Mouse (Mus musculus): Measurements from ENCODE around the gene Tnfaip8l1. TPM values are rescaled to one million over a fixed set of nuclear protein-coding genes. Genes with fewer than 3 reads are reported as not detected.
A peak's percentile ranks its signal among the peaks of the same experiment; 100 is the strongest.

Gene Tnfaip8l1
- polyA plus RNA-seq (2014; fragmentation: Nextera tagmentation; extraction: Ambion mirVana): 12.1 and 12.7 TPM in 2 replicates

DNA sequence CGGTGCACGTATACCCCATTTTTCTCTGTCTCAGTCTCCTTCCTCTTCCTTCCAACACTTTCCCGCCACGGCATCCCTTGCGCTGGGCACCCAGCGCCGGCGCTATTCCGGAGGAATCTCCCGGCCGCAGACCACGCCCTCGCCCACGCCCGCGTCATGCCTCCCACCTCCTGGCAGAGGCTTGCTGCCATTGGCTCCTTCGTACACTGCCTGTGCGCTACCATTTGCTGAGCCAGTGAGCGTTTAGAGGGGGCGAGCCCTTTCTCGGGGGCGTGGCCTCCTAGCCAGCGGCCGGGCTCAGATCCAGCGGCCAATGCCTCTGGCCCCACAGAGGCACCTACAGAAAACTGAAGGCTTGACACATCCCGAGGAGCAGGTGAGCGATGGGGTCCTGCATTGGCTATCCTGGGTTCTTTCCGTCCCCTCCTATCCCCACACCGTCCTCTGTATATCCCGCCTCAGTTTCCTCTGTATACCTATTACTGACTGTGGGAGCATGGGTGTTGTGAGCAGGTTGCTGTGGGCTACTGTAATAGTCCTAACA, at the start of gene Tnfaip8l1:
Gene Tnfaip8l1, plus strand, starts transcription at position 247 of the 544 bp plus-strand sequence.
- WGBS: under 1% methylated on average over 30 of the region's 30 CpGs
- Histone ChIP-seq H3K27me3 (ENCODE audit: control insufficient read depth, insufficient read depth, low read length) (no peaks in the 10 kb centered on the region), H3K27ac (replicated peaks; ENCODE audit: low read depth, low read length) (no peak within 1 kb of the TSS), H3K36me3 (replicated peaks; ENCODE audit: control insufficient read depth, insufficient read depth, low read depth, low read length) (no peaks in the 10 kb centered on the region), H3K9me3 (replicated peaks; ENCODE audit: control insufficient read depth, low read length) (no peaks in the 10 kb centered on the region), H3K9ac (replicated peaks; ENCODE audit: low read length) (peak within 1 kb of the TSS; percentile 48), H3K4me3 (ENCODE audit: low read depth, low read length) (peak within 1 kb of the TSS; percentile 47), H3K4me1 (ENCODE audit: control insufficient read depth, insufficient read depth, low read length) (no peaks in the 10 kb centered on the region), H3K4me2 (ENCODE audit: low read depth, low read length) (peak within 1 kb of the TSS; percentile 81)
- peak; percentile 98 for ATAC-seq (replicated peaks; ENCODE audit: insufficient number of reproducible peaks, low FRiP score, low TSS enrichment, low read depth)
- DNase-seq (ENCODE audit: low spot score): peak; percentile 95

DNA sequence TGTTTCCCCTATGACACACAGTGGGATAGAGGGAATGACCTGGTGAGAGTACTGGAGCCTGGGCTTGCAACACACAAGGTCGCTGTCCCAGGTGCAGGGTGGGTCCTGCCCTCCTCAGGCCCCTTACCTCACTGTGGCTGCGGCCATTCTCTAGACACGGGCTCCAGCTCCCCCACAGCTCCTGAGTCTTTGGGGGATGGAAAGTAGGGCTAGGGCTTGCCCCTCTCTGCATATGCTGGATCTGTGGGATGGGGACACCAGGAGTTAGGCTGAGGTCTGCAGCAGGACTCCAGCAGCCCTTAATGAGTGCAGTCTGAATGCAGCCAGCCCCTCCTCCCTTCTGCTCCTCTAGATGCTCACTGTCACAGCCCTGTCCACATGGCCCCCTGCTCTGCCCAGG, 49.5 kb upstream of the Tnfaip8l1 start:
- DNase-seq (ENCODE audit: low spot score): no peak
- Histone ChIP-seq H3K27me3 (ENCODE audit: control insufficient read depth, insufficient read depth, low read length) (no peaks in the 10 kb centered on the region), H3K4me3 (ENCODE audit: low read depth, low read length) (no peak overlapping the region), H3K36me3 (replicated peaks; ENCODE audit: control insufficient read depth, insufficient read depth, low read depth, low read length) (no peaks in the 10 kb centered on the region), H3K4me1 (ENCODE audit: control insufficient read depth, insufficient read depth, low read length) (no peaks in the 10 kb centered on the region), H3K27ac (replicated peaks; ENCODE audit: low read depth, low read length) (no peak overlapping the region), H3K9me3 (replicated peaks; ENCODE audit: control insufficient read depth, low read length) (no peaks in the 10 kb centered on the region), H3K9ac (replicated peaks; ENCODE audit: low read length) (no peak overlapping the region), H3K4me2 (ENCODE audit: low read depth, low read length) (no peak overlapping the region)
- 67% methylated on average over 3 of the region's 3 CpGs for WGBS
- ATAC-seq (replicated peaks; ENCODE audit: insufficient number of reproducible peaks, low FRiP score, low TSS enrichment, low read depth): no peak

DNA sequence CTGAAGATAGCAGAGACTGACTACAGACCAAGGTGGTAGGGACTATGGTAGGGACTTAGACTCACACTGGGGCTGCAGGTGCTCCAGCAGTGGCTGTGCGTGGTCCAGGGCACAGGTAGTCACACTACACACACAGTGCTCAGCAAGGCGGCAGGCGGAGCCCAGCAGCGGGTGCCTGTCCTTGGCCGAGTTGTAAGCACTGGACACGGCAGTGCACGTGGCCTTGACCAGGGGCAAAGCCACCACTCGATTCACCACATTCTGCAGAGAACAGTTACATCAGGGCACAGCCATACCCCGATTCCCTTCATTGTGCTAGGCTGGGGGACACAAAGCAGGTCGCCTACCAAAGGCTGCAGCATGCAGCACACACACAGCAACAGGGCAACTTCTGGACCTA, 46.1 kb upstream of the Tnfaip8l1 start:
- Histone ChIP-seq H3K4me1 (ENCODE audit: control insufficient read depth, insufficient read depth, low read length) (peaks cover 3% of the 10 kb centered on the region; the same call in 1 of the 2 replicates), H3K36me3 (replicated peaks; ENCODE audit: control insufficient read depth, insufficient read depth, low read depth, low read length) (no peaks in the 10 kb centered on the region), H3K4me3 (ENCODE audit: low read depth, low read length) (no peak overlapping the region), H3K27ac (replicated peaks; ENCODE audit: low read depth, low read length) (no peak overlapping the region), H3K4me2 (ENCODE audit: low read depth, low read length) (no peak overlapping the region), H3K9me3 (replicated peaks; ENCODE audit: control insufficient read depth, low read length) (no peaks in the 10 kb centered on the region), H3K9ac (replicated peaks; ENCODE audit: low read length) (no peak overlapping the region), H3K27me3 (ENCODE audit: control insufficient read depth, insufficient read depth, low read length) (peaks cover 29% of the 10 kb centered on the region)
- ATAC-seq (replicated peaks; ENCODE audit: insufficient number of reproducible peaks, low FRiP score, low TSS enrichment, low read depth) (no peak), DNase-seq (ENCODE audit: low spot score) (no peak)
- WGBS: 79% methylated on average over 10 of the region's 10 CpGs

DNA sequence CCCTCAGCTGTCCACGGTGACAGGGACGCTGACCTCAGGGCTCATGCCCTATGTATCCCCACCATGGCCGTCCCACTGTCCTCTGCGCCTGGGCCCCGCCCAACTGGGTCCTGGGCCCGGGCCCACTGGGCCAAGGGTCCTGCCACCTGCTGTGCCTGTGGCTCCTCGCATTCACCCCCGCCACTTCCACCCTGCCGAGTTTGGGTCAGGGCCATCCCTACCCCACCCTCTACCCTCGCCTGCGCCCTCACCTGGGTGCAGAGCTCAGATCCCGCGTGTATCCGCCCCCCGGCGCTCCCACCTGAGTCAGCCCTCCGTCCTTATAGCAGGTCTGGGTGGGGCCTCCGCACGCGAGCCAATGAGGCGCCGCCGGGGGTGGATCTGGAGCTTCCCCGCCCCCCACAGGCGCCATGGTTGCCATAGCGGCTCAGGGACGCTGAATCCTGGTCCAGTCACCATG, 45.0 kb upstream of the Tnfaip8l1 start, which contains the start of gene Plin5:
Gene Plin5, minus strand, starts transcription at position 346 of the 460 bp plus-strand sequence.
- Histone ChIP-seq H3K27me3 (ENCODE audit: control insufficient read depth, insufficient read depth, low read length) (peaks cover 35% of the 10 kb centered on the region), H3K36me3 (replicated peaks; ENCODE audit: control insufficient read depth, insufficient read depth, low read depth, low read length) (no peaks in the 10 kb centered on the region), H3K4me2 (ENCODE audit: low read depth, low read length) (peak within 1 kb of the TSS; percentile 57), H3K9me3 (replicated peaks; ENCODE audit: control insufficient read depth, low read length) (no peaks in the 10 kb centered on the region; the same call in none of the 2 replicates), H3K4me3 (ENCODE audit: low read depth, low read length) (peak within 1 kb of the TSS; percentile 19), H3K27ac (replicated peaks; ENCODE audit: low read depth, low read length) (no peak within 1 kb of the TSS), H3K9ac (replicated peaks; ENCODE audit: low read length) (no peak within 1 kb of the TSS), H3K4me1 (ENCODE audit: control insufficient read depth, insufficient read depth, low read length) (peaks cover 3% of the 10 kb centered on the region; the same call in 1 of the 2 replicates)
- DNase-seq (ENCODE audit: low spot score) (peak; percentile 70), ATAC-seq (replicated peaks; ENCODE audit: insufficient number of reproducible peaks, low FRiP score, low TSS enrichment, low read depth) (no peak)
- WGBS: 1% methylated on average over 27 of the region's 27 CpGs

DNA sequence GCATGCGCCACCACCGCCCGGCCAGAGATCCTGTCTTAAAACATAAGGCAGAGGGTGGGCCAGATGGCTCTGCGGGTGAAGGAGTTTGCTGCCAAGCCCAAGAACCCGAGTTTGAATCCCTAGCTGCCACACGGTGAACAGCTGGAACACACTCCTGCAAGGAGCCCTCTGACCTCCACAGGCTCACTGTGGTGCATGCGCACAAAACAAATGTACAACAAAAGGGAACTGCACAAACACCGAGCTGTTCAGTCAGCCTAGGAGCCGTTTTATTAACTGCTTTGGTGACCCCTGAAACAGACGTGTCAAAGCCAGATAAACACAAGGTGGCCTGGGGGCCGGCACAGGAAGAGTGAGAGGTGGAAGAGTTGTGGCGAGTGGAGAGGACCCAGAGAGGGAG, 42.8 kb upstream of the Tnfaip8l1 start:
- H3K9me3 ChIP-seq (replicated peaks; ENCODE audit: control insufficient read depth, low read length): peaks cover 4% of the 10 kb centered on the region
- H3K36me3 ChIP-seq (replicated peaks; ENCODE audit: control insufficient read depth, insufficient read depth, low read depth, low read length): no peaks in the 10 kb centered on the region
- ATAC-seq (replicated peaks; ENCODE audit: insufficient number of reproducible peaks, low FRiP score, low TSS enrichment, low read depth) (no peak), DNase-seq (ENCODE audit: low spot score) (no peak)
- no peak overlapping the region for H3K4me3 ChIP-seq (ENCODE audit: low read depth, low read length)
- H3K4me1 ChIP-seq (ENCODE audit: control insufficient read depth, insufficient read depth, low read length): peaks cover 8% of the 10 kb centered on the region; the same call in 1 of the 2 replicates
- H3K27ac ChIP-seq (replicated peaks; ENCODE audit: low read depth, low read length): no peak overlapping the region
- 42% methylated on average over 12 of the region's 12 CpGs for WGBS
- no peak overlapping the region for H3K4me2 ChIP-seq (ENCODE audit: low read depth, low read length)
- H3K9ac ChIP-seq (replicated peaks; ENCODE audit: low read length): no peak overlapping the region
- H3K27me3 ChIP-seq (ENCODE audit: control insufficient read depth, insufficient read depth, low read length): peaks cover 52% of the 10 kb centered on the region

DNA sequence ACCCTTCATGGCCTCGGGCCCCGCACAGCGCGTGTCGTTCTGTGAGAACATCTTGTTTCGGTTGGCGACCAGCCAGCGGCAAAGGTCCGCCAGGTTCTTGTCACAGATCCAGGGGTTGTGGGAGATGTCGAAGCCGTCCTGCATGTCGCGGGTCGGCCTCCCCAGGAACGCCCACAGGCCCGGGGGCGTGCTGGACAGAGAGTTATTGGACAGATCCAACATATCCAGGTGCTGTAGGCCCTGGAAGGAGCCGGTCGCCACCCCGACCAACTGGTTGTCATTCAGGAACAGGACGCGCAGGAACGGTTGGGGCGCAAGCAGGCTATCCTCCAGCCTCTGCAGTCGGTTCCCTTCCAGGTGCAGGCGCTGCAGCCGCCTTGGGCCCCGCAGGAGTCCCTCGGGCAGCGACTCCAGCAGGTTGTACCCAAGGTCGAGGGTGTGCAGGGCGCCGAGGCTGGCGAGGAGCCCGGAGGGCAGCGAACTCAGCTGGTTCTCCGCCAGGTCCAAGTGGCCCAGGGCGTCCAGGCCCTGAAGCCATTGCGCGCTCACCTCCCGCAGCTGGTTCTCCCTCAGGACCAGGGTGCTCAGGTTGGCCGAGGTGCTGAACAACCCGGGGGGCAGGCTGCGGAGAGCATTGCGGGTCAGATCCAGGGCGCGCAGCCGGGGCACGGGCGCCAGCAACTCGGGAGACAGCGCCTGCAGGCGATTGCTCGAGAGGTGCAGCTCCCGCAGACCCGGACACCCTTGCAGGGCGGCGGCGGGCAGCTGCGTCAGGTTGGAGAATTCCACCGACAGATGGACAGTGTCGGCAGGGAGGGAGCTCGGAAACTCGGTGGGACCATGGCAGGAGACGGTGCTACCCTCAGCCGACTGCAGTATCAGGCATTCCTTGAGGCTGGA, 42.0 kb upstream of the Tnfaip8l1 start:
- DNase-seq (ENCODE audit: low spot score): no peak

DNA sequence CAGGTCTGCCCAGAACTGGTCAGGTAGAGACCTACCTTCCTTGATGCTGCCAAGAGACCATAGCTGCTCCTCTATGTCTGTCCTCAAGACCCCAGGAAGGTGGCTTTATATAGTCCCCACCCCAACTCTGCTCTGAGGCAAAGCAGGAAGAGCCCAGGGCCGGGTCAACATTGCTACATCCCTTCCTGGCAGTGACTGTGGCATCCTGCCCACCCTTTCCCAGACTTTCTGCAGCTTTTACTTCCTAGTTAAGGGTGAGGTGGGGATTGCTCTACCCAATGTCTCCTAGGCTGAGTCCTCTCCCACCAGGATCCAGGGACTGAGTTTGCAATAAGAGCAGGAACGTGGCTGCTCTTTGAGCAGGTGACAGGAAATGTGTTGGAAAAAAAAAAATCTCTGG, 40.5 kb upstream of the Tnfaip8l1 start, which contains the start of gene Lrg1:
Gene Lrg1, minus strand, starts transcription at position 176 of the 400 bp plus-strand sequence.
- no peak within 1 kb of the TSS for H3K27ac ChIP-seq (replicated peaks; ENCODE audit: low read depth, low read length)

More for the DNA sequence above, 42.0 kb upstream of the Tnfaip8l1 start:
- no peaks in the 10 kb centered on the region for H3K36me3 ChIP-seq (replicated peaks; ENCODE audit: control insufficient read depth, insufficient read depth, low read depth, low read length)
- no peak overlapping the region for H3K4me2 ChIP-seq (ENCODE audit: low read depth, low read length)
- H3K27me3 ChIP-seq (ENCODE audit: control insufficient read depth, insufficient read depth, low read length): peaks cover 56% of the 10 kb centered on the region
- H3K9ac ChIP-seq (replicated peaks; ENCODE audit: low read length): no peak overlapping the region
- no peak for ATAC-seq (replicated peaks; ENCODE audit: insufficient number of reproducible peaks, low FRiP score, low TSS enrichment, low read depth)
- WGBS: 7% methylated on average over 66 of the region's 66 CpGs
- no peak overlapping the region for H3K27ac ChIP-seq (replicated peaks; ENCODE audit: low read depth, low read length)
- H3K9me3 ChIP-seq (replicated peaks; ENCODE audit: control insufficient read depth, low read length): peaks cover 4% of the 10 kb centered on the region
- H3K4me3 ChIP-seq (ENCODE audit: low read depth, low read length): no peak overlapping the region
- H3K4me1 ChIP-seq (ENCODE audit: control insufficient read depth, insufficient read depth, low read length): peaks cover 8% of the 10 kb centered on the region; the same call in 1 of the 2 replicates

More for the DNA sequence above, 40.5 kb upstream of the Tnfaip8l1 start, which contains the start of gene Lrg1:
- no peak for ATAC-seq (replicated peaks; ENCODE audit: insufficient number of reproducible peaks, low FRiP score, low TSS enrichment, low read depth)
- no peak within 1 kb of the TSS for H3K4me3 ChIP-seq (ENCODE audit: low read depth, low read length)
- H3K9ac ChIP-seq (replicated peaks; ENCODE audit: low read length): no peak within 1 kb of the TSS
- no peak within 1 kb of the TSS for H3K4me2 ChIP-seq (ENCODE audit: low read depth, low read length)
- peaks cover 8% of the 10 kb centered on the region; the same call in 1 of the 2 replicates for H3K4me1 ChIP-seq (ENCODE audit: control insufficient read depth, insufficient read depth, low read length)
- H3K9me3 ChIP-seq (replicated peaks; ENCODE audit: control insufficient read depth, low read length): peaks cover 4% of the 10 kb centered on the region
- 66% methylated on average over 2 of the region's 2 CpGs for WGBS
- no peak for DNase-seq (ENCODE audit: low spot score)
- H3K36me3 ChIP-seq (replicated peaks; ENCODE audit: control insufficient read depth, insufficient read depth, low read depth, low read length): no peaks in the 10 kb centered on the region
- H3K27me3 ChIP-seq (ENCODE audit: control insufficient read depth, insufficient read depth, low read length): peaks cover 56% of the 10 kb centered on the region
